Mouse (Mus musculus) intestine, embryonic 16.5 days (tissue): ENCODE measurements around the gene Otog. TPM values are rescaled to one million over a fixed set of nuclear protein-coding genes. Genes with fewer than 3 reads are reported as not detected.

Experiments
- polyA plus RNA-seq: library from polyadenylated mRNA; unstranded; fragments of >200 nt; fragmentation: Nextera tagmentation; extraction: Ambion mirVana; gene quantifications from 2 replicates; pipeline ENCODE4 v1.2.1, GENCODE M21; 2015

Gene Otog
- polyA plus RNA-seq, 1 experiment from 2014 or later: not detected

Other genes starting within 250 kb of the Otog start
- 6.1 and 6.6 TPM in 2 replicates for gene Abcc6, start 210.7 kb upstream of the Otog start, polyA plus RNA-seq
- gene Nomo1, start 207.3 kb upstream of the Otog start, polyA plus RNA-seq: 95.7 and 102 TPM in 2 replicates
- 0.55 and 0.65 TPM in 2 replicates for gene Kcnj11, start 140.2 kb upstream of the Otog start, polyA plus RNA-seq
- 4.8 and 6.2 TPM in 2 replicates for gene Abcc8, start 61.0 kb upstream of the Otog start, polyA plus RNA-seq
- 96.4 and 113 TPM in 2 replicates for gene Ush1c, start 2.5 kb upstream of the Otog start, polyA plus RNA-seq
- gene Myod1, start 135.5 kb downstream of the Otog start, polyA plus RNA-seq: 0.07 and 0.12 TPM in 2 replicates
- 0.27 and 0.50 TPM in 2 replicates for gene Kcnc1, start 155.5 kb downstream of the Otog start, polyA plus RNA-seq